Mouse (Mus musculus): ENCODE measurements at regions not wholly inside any gene's neighbourhood (a gene's known extent, or its start where the extent isn't known, plus 50 kb on each side); places are given as distances from the start of the nearest gene placed in this dataset.

- Histone ChIP-seq H3K27me3 (ENCODE audit: control insufficient read depth, insufficient read depth, insufficient read length) (no peaks in the 10 kb centered on the region), H3K4me2 (ENCODE audit: low read depth) (no peak overlapping the region), H3K79me2 (ENCODE audit: control insufficient read depth, insufficient read depth) (no peaks in the 10 kb centered on the region), H3K36me3 (ENCODE audit: control insufficient read depth, insufficient read depth) (no peaks in the 10 kb centered on the region), H3ac (ENCODE audit: control insufficient read depth, insufficient read length) (no peak overlapping the region), H3K4me3 (no peak overlapping the region)
- TF ChIP-seq REST (IDR thresholded peaks at IDR 0.05; ENCODE audit: insufficient read depth, insufficient read length) = no peak
- no peak for TF ChIP-seq SRF (IDR thresholded peaks at IDR 0.05; ENCODE audit: control insufficient read depth, insufficient read length, low read depth)
- TF ChIP-seq POLR2AphosphoS2 (IDR thresholded peaks at IDR 0.05; ENCODE audit: insufficient read length, low read depth) = no peak
- TF ChIP-seq TCF12 (IDR thresholded peaks at IDR 0.05; ENCODE audit: insufficient read depth, poor library complexity, severe bottlenecking) = no peak
- no peak for TF ChIP-seq CEBPB (IDR thresholded peaks at IDR 0.05; ENCODE audit: insufficient read depth, poor library complexity, severe bottlenecking)
- no peak for TF ChIP-seq MAX (IDR thresholded peaks at IDR 0.05; ENCODE audit: low read depth)
- TF ChIP-seq MYOD1 (IDR thresholded peaks at IDR 0.05; ENCODE audit: control insufficient read depth in 1 of 3, insufficient read length in 2 of 3, low read depth in 2 of 3) = no peak
- TF ChIP-seq POLR2A (IDR thresholded peaks at IDR 0.05; ENCODE audit: insufficient read length, low read depth) = no peak
- TF ChIP-seq E2F4 (IDR thresholded peaks at IDR 0.05; ENCODE audit: insufficient read depth) = no peak
- no peak for TF ChIP-seq TCF3 (IDR thresholded peaks at IDR 0.05; ENCODE audit: insufficient read length, low read depth)
- no peak for TF ChIP-seq MYOG (IDR thresholded peaks at IDR 0.05; ENCODE audit: control insufficient read depth in 1 of 3, insufficient read depth in 1 of 3, insufficient read length in 2 of 3, low read depth in 2 of 3)
Measured at GRCm38 (mm10) chr11:9739098-9739497, 547.4 kb downstream of the Abca13 start.

GRCm38 (mm10) chr11:9780240-9780901 lies 588.6 kb downstream of the Abca13 start:
- no peaks in the 10 kb centered on the region for H3K27me3 ChIP-seq (ENCODE audit: control insufficient read depth, insufficient read depth, insufficient read length)
- H3ac ChIP-seq (ENCODE audit: control insufficient read depth, insufficient read length) = no peak overlapping the region
- no peaks in the 10 kb centered on the region for H3K36me3 ChIP-seq (ENCODE audit: control insufficient read depth, insufficient read depth)
- no peak overlapping the region for H3K4me3 ChIP-seq
- H3K79me2 ChIP-seq (ENCODE audit: control insufficient read depth, insufficient read depth) = no peaks in the 10 kb centered on the region
- H3K4me2 ChIP-seq (ENCODE audit: low read depth) = no peak overlapping the region
- TF ChIP-seq POLR2A (IDR thresholded peaks at IDR 0.05; ENCODE audit: insufficient read length, low read depth) (no peak), USF1 (IDR thresholded peaks at IDR 0.05; ENCODE audit: low read depth) (no peak), TCF3 (IDR thresholded peaks at IDR 0.05; ENCODE audit: insufficient read length, low read depth) (no peak), MYOD1 (IDR thresholded peaks at IDR 0.05; ENCODE audit: control insufficient read depth in 1 of 3, insufficient read length in 2 of 3, low read depth in 2 of 3) (no peak), POLR2AphosphoS2 (IDR thresholded peaks at IDR 0.05; ENCODE audit: insufficient read length, low read depth) (no peak), REST (IDR thresholded peaks at IDR 0.05; ENCODE audit: insufficient read depth, insufficient read length) (no peak), CEBPB (IDR thresholded peaks at IDR 0.05; ENCODE audit: insufficient read depth, poor library complexity, severe bottlenecking) (no peak), TCF12 (IDR thresholded peaks at IDR 0.05; ENCODE audit: insufficient read depth, poor library complexity, severe bottlenecking) (no peak), E2F4 (IDR thresholded peaks at IDR 0.05; ENCODE audit: insufficient read depth) (no peak), MAX (IDR thresholded peaks at IDR 0.05; ENCODE audit: low read depth) (no peak), MYOG (IDR thresholded peaks at IDR 0.05; ENCODE audit: control insufficient read depth in 1 of 3, insufficient read depth in 1 of 3, insufficient read length in 2 of 3, low read depth in 2 of 3) (no peak), SRF (IDR thresholded peaks at IDR 0.05; ENCODE audit: control insufficient read depth, insufficient read length, low read depth) (no peak)

GRCm38 (mm10) chr11:9793175-9793828 lies 601.6 kb downstream of the Abca13 start:
- no peaks in the 10 kb centered on the region for H3K36me3 ChIP-seq (ENCODE audit: control insufficient read depth, insufficient read depth)
- H3ac ChIP-seq (ENCODE audit: control insufficient read depth, insufficient read length) = no peak overlapping the region
- H3K4me3 ChIP-seq = no peak overlapping the region
- H3K4me2 ChIP-seq (ENCODE audit: low read depth) = peak overlapping the region; percentile 7
- TF ChIP-seq POLR2A (IDR thresholded peaks at IDR 0.05; ENCODE audit: insufficient read length, low read depth) (no peak), POLR2AphosphoS2 (IDR thresholded peaks at IDR 0.05; ENCODE audit: insufficient read length, low read depth) (no peak), MAX (IDR thresholded peaks at IDR 0.05; ENCODE audit: low read depth) (no peak), SRF (IDR thresholded peaks at IDR 0.05; ENCODE audit: control insufficient read depth, insufficient read length, low read depth) (no peak), CEBPB (IDR thresholded peaks at IDR 0.05; ENCODE audit: insufficient read depth, poor library complexity, severe bottlenecking) (no peak), MYOD1 (IDR thresholded peaks at IDR 0.05; ENCODE audit: control insufficient read depth in 1 of 3, insufficient read length in 2 of 3, low read depth in 2 of 3) (no peak), E2F4 (IDR thresholded peaks at IDR 0.05; ENCODE audit: insufficient read depth) (no peak), REST (IDR thresholded peaks at IDR 0.05; ENCODE audit: insufficient read depth, insufficient read length) (no peak), TCF12 (IDR thresholded peaks at IDR 0.05; ENCODE audit: insufficient read depth, poor library complexity, severe bottlenecking) (no peak), USF1 (IDR thresholded peaks at IDR 0.05; ENCODE audit: low read depth) (no peak), MYOG (IDR thresholded peaks at IDR 0.05; ENCODE audit: control insufficient read depth in 1 of 3, insufficient read depth in 1 of 3, insufficient read length in 2 of 3, low read depth in 2 of 3) (no peak), TCF3 (IDR thresholded peaks at IDR 0.05; ENCODE audit: insufficient read length, low read depth) (no peak)
- no peaks in the 10 kb centered on the region for H3K27me3 ChIP-seq (ENCODE audit: control insufficient read depth, insufficient read depth, insufficient read length)
- H3K79me2 ChIP-seq (ENCODE audit: control insufficient read depth, insufficient read depth) = no peaks in the 10 kb centered on the region

- Histone ChIP-seq H3K36me3 (ENCODE audit: control insufficient read depth, insufficient read depth) (no peaks in the 10 kb centered on the region), H3K4me2 (ENCODE audit: low read depth) (no peak overlapping the region), H3ac (ENCODE audit: control insufficient read depth, insufficient read length) (no peak overlapping the region), H3K4me3 (no peak overlapping the region), H3K79me2 (ENCODE audit: control insufficient read depth, insufficient read depth) (no peaks in the 10 kb centered on the region), H3K27me3 (ENCODE audit: control insufficient read depth, insufficient read depth, insufficient read length) (no peaks in the 10 kb centered on the region)
- no peak for TF ChIP-seq POLR2AphosphoS2 (IDR thresholded peaks at IDR 0.05; ENCODE audit: insufficient read length, low read depth)
- no peak for TF ChIP-seq TCF12 (IDR thresholded peaks at IDR 0.05; ENCODE audit: insufficient read depth, poor library complexity, severe bottlenecking)
- no peak for TF ChIP-seq REST (IDR thresholded peaks at IDR 0.05; ENCODE audit: insufficient read depth, insufficient read length)
- TF ChIP-seq MYOD1 (IDR thresholded peaks at IDR 0.05; ENCODE audit: control insufficient read depth in 1 of 3, insufficient read length in 2 of 3, low read depth in 2 of 3) = no peak
- no peak for TF ChIP-seq POLR2A (IDR thresholded peaks at IDR 0.05; ENCODE audit: insufficient read length, low read depth)
- TF ChIP-seq SRF (IDR thresholded peaks at IDR 0.05; ENCODE audit: control insufficient read depth, insufficient read length, low read depth) = no peak
- no peak for TF ChIP-seq E2F4 (IDR thresholded peaks at IDR 0.05; ENCODE audit: insufficient read depth)
- TF ChIP-seq USF1 (IDR thresholded peaks at IDR 0.05; ENCODE audit: low read depth) = no peak
- no peak for TF ChIP-seq CEBPB (IDR thresholded peaks at IDR 0.05; ENCODE audit: insufficient read depth, poor library complexity, severe bottlenecking)
- TF ChIP-seq TCF3 (IDR thresholded peaks at IDR 0.05; ENCODE audit: insufficient read length, low read depth) = no peak
- TF ChIP-seq MYOG (IDR thresholded peaks at IDR 0.05; ENCODE audit: control insufficient read depth in 1 of 3, insufficient read depth in 1 of 3, insufficient read length in 2 of 3, low read depth in 2 of 3) = no peak
- no peak for TF ChIP-seq MAX (IDR thresholded peaks at IDR 0.05; ENCODE audit: low read depth)
Measured at GRCm38 (mm10) chr11:9839636-9840035, 647.9 kb downstream of the Abca13 start.

Measured in myocyte (in vitro differentiated cells).